In genomic region chr5:111033489-111033888, GRCm38 (mm10) we compare ENCODE assay signal across 24 mouse cellular contexts.
"Had no signal": no experiment of that assay in that cellular context is flagged by ENCODE, and none has a peak within 500 bp of the region (broad histone marks: within the 10 kb centered on the region; RNA-seq: fewer than 3 reads in every experiment).

No protein-coding gene starts in this region.

- H3K27ac ChIP-seq: liver, embryonic 14.5 days; macrophage; midbrain, embryonic 12.5 days; midbrain, embryonic 15.5 days; neural tube, embryonic 12.5 days; stomach, embryonic 15.5 days had no signal

- DNase-seq: kidney, adult 18-20 months; kidney, adult 9 months; kidney, postnatal 10 days; kidney, postnatal 36 days; left cerebral cortex, postnatal 4 days; liver, postnatal 0 days; lung, embryonic 14.5 days; right cerebral cortex, adult 18-20 months; right cerebral cortex, postnatal 14 days; right cerebral cortex, postnatal 4 days; thymus, adult 2 months; thymus, postnatal 14 days; thymus, postnatal 4 days had no signal

- H3K4me2 ChIP-seq: limb, embryonic 12.5 days; limb, embryonic 15.5 days; liver, embryonic 11.5 days; lung, embryonic 14.5 days; midbrain, embryonic 12.5 days; midbrain, embryonic 15.5 days; neural tube, embryonic 12.5 days; neural tube, embryonic 15.5 days; stomach, embryonic 15.5 days had no signal

- ATAC-seq: intestine, embryonic 16.5 days; liver, postnatal 0 days had no signal

- H3K4me3 ChIP-seq: limb, embryonic 12.5 days; limb, embryonic 15.5 days; midbrain, embryonic 12.5 days; midbrain, embryonic 15.5 days; neural tube, embryonic 12.5 days; neural tube, embryonic 15.5 days; stomach, embryonic 15.5 days had no signal

- H3K9ac ChIP-seq: limb, embryonic 12.5 days; limb, embryonic 15.5 days; liver, embryonic 14.5 days; liver, postnatal 0 days; lung, embryonic 14.5 days; midbrain, embryonic 12.5 days; midbrain, embryonic 15.5 days; neural tube, embryonic 12.5 days; neural tube, embryonic 15.5 days; stomach, embryonic 15.5 days had no signal

- H3K9me3 ChIP-seq: limb, embryonic 12.5 days; limb, embryonic 15.5 days; midbrain, embryonic 12.5 days; midbrain, embryonic 15.5 days; neural tube, embryonic 12.5 days; neural tube, embryonic 15.5 days; stomach, embryonic 15.5 days had no signal

- H3K27me3 ChIP-seq: limb, embryonic 12.5 days; limb, embryonic 15.5 days; midbrain, embryonic 12.5 days; midbrain, embryonic 15.5 days; neural tube, embryonic 12.5 days; neural tube, embryonic 15.5 days; stomach, embryonic 15.5 days had no signal

- H3K36me3 ChIP-seq: limb, embryonic 15.5 days; midbrain, embryonic 12.5 days; midbrain, embryonic 15.5 days; neural tube, embryonic 12.5 days; neural tube, embryonic 15.5 days; stomach, embryonic 15.5 days had no signal
